Mouse (Mus musculus): ENCODE results near the gene Grrp1.

- TF ChIP-seq CTCF (IDR thresholded peaks at IDR 0.05; ENCODE audit: borderline replicate concordance, insufficient read depth, low read depth, low read length) (no peak), POLR2A (IDR thresholded peaks at IDR 0.05; ENCODE audit: borderline replicate concordance, insufficient read depth, low read length) (no peak)
Observed at GRCm38 (mm10) chr4:134286226-134287167, 32.6 kb upstream of the Grrp1 start.
